Mouse (Mus musculus) kidney, adult 2 months (tissue): ENCODE measurements around the gene Ext2. TPM values are rescaled to one million over a fixed set of nuclear protein-coding genes. Genes with fewer than 3 reads are reported as not detected.

Source experiments
- DNase-seq: peaks from one replicate; pipeline ENCODE4 v3.0.0; 2021
- H3K27ac ChIP-seq: fragments of 200-500 bp; 2 replicates; pipeline ENCODE4 v1.5.1; 2012; ENCODE audit warnings: low read depth, low read length, control low read depth, inconsistent platforms; ENCODE audit not compliant: insufficient read depth
- H3K27me3 ChIP-seq: fragments of 200-500 bp; replicated peaks from 2 replicates; pipeline ENCODE4 v1.6.1; 2012; ENCODE audit warnings: mild to moderate bottlenecking, moderate library complexity, low read length, inconsistent platforms; ENCODE audit not compliant: control insufficient read depth, insufficient read depth
- H3K36me3 ChIP-seq: fragments of 200-500 bp; 2 replicates; pipeline ENCODE4 v1.6.1; 2012; ENCODE audit warnings: mild to moderate bottlenecking, moderate library complexity, low read length, inconsistent platforms; ENCODE audit not compliant: control insufficient read depth, insufficient read depth
- H3K4me1 ChIP-seq: fragments of 200-500 bp; 2 replicates; pipeline ENCODE4 v1.6.1; 2011; ENCODE audit warnings: low read length; ENCODE audit not compliant: control insufficient read depth, insufficient read depth
- H3K4me3 ChIP-seq: fragments of 200-500 bp; 2 replicates; pipeline ENCODE4 v1.5.1; 2011; ENCODE audit warnings: mild to moderate bottlenecking, low read depth, low read length, control low read depth; ENCODE audit not compliant: insufficient read depth
- CTCF ChIP-seq: fragments of 200-500 bp; conservative IDR thresholded peaks from 2 replicates; pipeline ENCODE4 v1.5.1; 2011; ENCODE audit warnings: low read depth, mild to moderate bottlenecking, control low read depth, low read length, moderate library complexity, mixed read lengths; ENCODE audit not compliant: insufficient read depth, insufficient read length
- POLR2A ChIP-seq: fragments of 200-500 bp; IDR thresholded peaks from one replicate; pipeline ENCODE4 v1.6.1; 2011; ENCODE audit warnings: low read depth, low read length, control low read depth
- WGBS: fragments of 180-500 bp; shearing (Covaris S2); methylation state at CpG from one replicate; pipeline ENCODE4 v1.1.7; 2018; 5-methylcytosine and 5-hydroxymethylcytosine counted together
- polyA plus RNA-seq: library from polyadenylated mRNA; depleted of rRNA; stranded (reverse); fragments of >200 nt; gene quantifications from 2 replicates; pipeline ENCODE4 v1.2.3, GENCODE M21; 2012

Ext2 gene
- polyA plus RNA-seq, 1 experiment: 46.5 TPM

GRCm38 (mm10) chr2:93769875-93770274 is 52.5 kb downstream of the Ext2 start:
- DNase-seq: no peak
- no peak overlapping the region for H3K27ac ChIP-seq
- no peak overlapping the region for H3K4me3 ChIP-seq
- H3K4me1 ChIP-seq: no peaks in the 10 kb centered on the region
- H3K36me3 ChIP-seq: no peaks in the 10 kb centered on the region
- no peaks in the 10 kb centered on the region for H3K27me3 ChIP-seq
- TF ChIP-seq POLR2A: no peak
- TF ChIP-seq CTCF: no peak
- 86% methylated on average over 6 of the region's 6 CpGs for WGBS

DNA sequence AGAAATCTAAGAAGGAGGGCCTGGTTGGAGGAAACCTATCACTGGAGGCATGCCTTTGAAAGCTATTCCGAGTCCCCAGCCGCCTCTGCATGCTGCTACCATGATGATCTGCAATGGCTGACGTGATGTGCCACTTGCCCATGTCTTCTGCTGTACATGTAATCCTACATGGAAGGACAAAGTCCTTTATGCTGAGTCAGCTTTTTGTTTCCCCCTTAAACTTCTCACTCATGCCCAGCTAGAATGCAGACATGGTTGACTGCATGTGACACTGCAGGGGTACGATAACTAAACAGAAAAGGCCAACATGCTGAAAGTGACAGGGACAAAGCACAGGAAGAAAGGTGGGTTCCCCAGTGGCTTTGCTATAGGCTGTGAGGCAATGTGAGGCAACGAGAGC is 56.6 kb downstream of the Ext2 start:
- Histone ChIP-seq H3K36me3 (no peaks in the 10 kb centered on the region), H3K4me1 (no peaks in the 10 kb centered on the region), H3K27me3 (no peaks in the 10 kb centered on the region), H3K4me3 (no peak overlapping the region), H3K27ac (no peak overlapping the region)
- TF ChIP-seq POLR2A (no peak), CTCF (no peak)
- no peak for DNase-seq
- 84% methylated on average over 5 of the region's 5 CpGs for WGBS

DNA sequence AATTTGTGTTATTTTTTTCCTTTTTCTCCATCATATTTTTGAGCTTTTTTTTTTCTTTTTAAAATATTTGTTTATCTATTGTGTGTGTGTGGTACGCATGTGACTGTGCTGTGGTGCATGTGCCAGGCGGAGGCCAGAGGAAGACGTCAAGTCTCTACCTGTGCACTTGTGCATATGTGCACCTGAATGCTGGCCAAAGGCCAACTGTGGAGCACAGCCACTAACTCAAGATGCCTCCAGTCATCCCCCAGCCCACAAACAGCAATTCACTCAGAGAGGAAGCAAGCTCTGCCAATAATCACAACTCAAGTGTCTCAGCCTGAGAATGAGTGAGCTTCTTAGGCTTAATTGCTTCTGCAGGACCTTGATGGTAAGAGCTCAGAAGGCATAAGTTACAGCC is 58.2 kb downstream of the Ext2 start:
- H3K4me1 ChIP-seq: no peaks in the 10 kb centered on the region
- no peak for DNase-seq
- no peak overlapping the region for H3K4me3 ChIP-seq
- no peak overlapping the region for H3K27ac ChIP-seq
- no peaks in the 10 kb centered on the region for H3K27me3 ChIP-seq
- H3K36me3 ChIP-seq: no peaks in the 10 kb centered on the region
- WGBS: 90% methylated on average over 3 of the region's 3 CpGs
- TF ChIP-seq CTCF (no peak), POLR2A (no peak)

DNA sequence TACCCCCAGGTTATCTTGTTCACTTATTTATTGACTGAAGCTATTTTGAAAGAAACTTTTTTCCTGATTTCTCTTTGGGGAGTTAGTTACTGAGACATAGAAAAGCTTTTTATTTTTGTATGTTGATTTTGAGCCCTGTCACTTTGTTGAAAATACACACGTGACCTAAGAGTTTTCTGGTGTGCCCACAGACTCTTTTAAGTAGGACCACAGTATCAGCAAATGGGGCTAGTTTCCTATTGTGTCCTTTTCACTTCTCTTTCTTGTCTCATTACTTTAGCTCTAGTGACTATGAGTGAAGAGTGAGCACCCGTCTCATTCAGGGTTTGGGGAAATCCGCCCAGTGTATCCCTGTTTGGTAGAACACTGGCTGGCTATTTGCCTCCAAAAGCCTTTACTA is 62.0 kb downstream of the Ext2 start:
- no peaks in the 10 kb centered on the region for H3K4me1 ChIP-seq
- no peaks in the 10 kb centered on the region for H3K27me3 ChIP-seq
- no peak overlapping the region for H3K27ac ChIP-seq
- no peak for TF ChIP-seq POLR2A
- no peak for TF ChIP-seq CTCF
- no peak overlapping the region for H3K4me3 ChIP-seq
- no peaks in the 10 kb centered on the region for H3K36me3 ChIP-seq
- no peak for DNase-seq
- 92% methylated on average over 3 of the region's 3 CpGs for WGBS

GRCm38 (mm10) chr2:93759173-93759572 is 63.2 kb downstream of the Ext2 start:
- Histone ChIP-seq H3K27ac (no peak overlapping the region), H3K27me3 (no peaks in the 10 kb centered on the region), H3K36me3 (no peaks in the 10 kb centered on the region), H3K4me3 (no peak overlapping the region), H3K4me1 (no peaks in the 10 kb centered on the region)
- TF ChIP-seq CTCF: no peak
- TF ChIP-seq POLR2A: no peak
- DNase-seq: no peak
- WGBS: 68% methylated on average over 7 of the region's 7 CpGs

DNA sequence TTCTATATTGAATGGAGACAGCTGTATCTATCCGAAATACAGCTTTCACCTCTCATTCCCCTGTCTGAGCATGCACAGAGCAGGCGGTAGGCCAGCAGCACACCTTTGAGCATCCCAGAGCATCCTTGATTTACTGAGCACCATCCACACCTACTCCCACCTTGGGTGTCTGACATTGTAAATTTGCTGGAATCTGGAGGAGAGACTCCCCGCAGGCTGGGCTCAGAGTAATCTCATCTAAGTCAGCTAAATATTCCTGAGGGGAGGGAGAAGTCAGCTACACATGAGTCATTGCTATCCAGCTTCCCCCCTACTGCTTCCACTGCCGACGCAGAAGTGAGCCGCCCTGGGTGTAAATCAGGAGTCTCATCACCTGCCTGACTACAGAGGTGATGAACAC is 64.1 kb downstream of the Ext2 start:
- H3K27me3 ChIP-seq: no peaks in the 10 kb centered on the region
- H3K4me3 ChIP-seq: no peak overlapping the region
- H3K4me1 ChIP-seq: no peaks in the 10 kb centered on the region
- DNase-seq: no peak
- no peaks in the 10 kb centered on the region for H3K36me3 ChIP-seq
- H3K27ac ChIP-seq: no peak overlapping the region
- no peak for TF ChIP-seq CTCF
- no peak for TF ChIP-seq POLR2A
- WGBS: 78% methylated on average over 6 of the region's 6 CpGs

- TF ChIP-seq POLR2A (no peak), CTCF (no peak)
- 90% methylated on average over 2 of the region's 2 CpGs for WGBS
- Histone ChIP-seq H3K4me3 (no peak overlapping the region), H3K4me1 (no peaks in the 10 kb centered on the region), H3K36me3 (no peaks in the 10 kb centered on the region), H3K27me3 (no peaks in the 10 kb centered on the region), H3K27ac (no peak overlapping the region)
- DNase-seq: no peak
Measured at GRCm38 (mm10) chr2:93754366-93754765, 68.0 kb downstream of the Ext2 start.
